Mouse (Mus musculus): ENCODE results near the gene Mien1. TPM values are rescaled to one million over a fixed set of nuclear protein-coding genes. Genes with fewer than 3 reads are reported as not detected.
A peak's percentile ranks its signal among the peaks of the same experiment; 100 is the strongest.

Gene Mien1
- total and polyA plus RNA-seq, 3 experiments, result 71.6 to 93.2 TPM; not detected in 1

DNA sequence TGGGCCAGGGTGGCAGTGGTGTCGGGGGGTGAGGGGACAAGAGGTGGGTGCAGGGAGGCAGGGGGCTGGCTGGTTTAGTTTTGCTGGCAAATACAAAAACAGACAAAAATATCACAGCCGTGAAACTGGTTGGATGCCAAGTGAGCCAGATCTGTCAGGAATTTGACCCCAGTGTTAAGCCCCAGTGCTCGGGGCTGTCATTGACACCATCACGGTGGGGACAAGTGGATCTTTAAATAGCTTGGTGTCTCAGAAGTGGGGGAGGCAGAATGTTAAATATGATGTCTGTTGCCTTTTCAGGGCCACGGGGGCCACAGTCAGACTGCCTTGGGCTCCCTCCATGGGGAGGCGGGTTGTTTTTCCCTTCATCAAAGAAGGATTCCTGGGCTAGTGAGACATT is 44.5 kb downstream of the Mien1 start:
- DNase-seq (ENCODE audit: low read depth, low spot score), result peak; percentile 44
- peaks cover 0 to 26% of the 10 kb centered on the region in 2 experiments; a peak in 2 of 4 replicates for H3K36me3 ChIP-seq (ENCODE audit: control insufficient read depth in 1 of 2, insufficient read depth in 2 of 2, low read length in 2 of 2)
- peak overlapping the region; percentile 53; the same call in 1 of the 2 replicates for H3K9ac ChIP-seq (ENCODE audit: control insufficient read depth, low read depth, low read length, poor library complexity, severe bottlenecking)
- no peaks in the 10 kb centered on the region for H3K79me2 ChIP-seq (ENCODE audit: control insufficient read depth, insufficient read depth, low read length, poor library complexity)
- peaks cover 21 to 40% of the 10 kb centered on the region in 2 experiments for H3K4me1 ChIP-seq (ENCODE audit: control insufficient read depth in 1 of 2, insufficient read depth in 2 of 2, low read length in 2 of 2)
- TF ChIP-seq SMC3 (IDR thresholded peaks at IDR 0.05; ENCODE audit: low read depth, low read length) (no peak), TBP (IDR thresholded peaks at IDR 0.05; ENCODE audit: low read depth, low read length) (no peak)
- H3K27me3 ChIP-seq (ENCODE audit: control insufficient read depth in 1 of 2, insufficient read depth in 2 of 2, low read length in 2 of 2), result no peaks in the 10 kb centered on the region
- H3K4me3 ChIP-seq (ENCODE audit: control insufficient read depth in 1 of 2, insufficient read depth in 1 of 2, low read depth in 2 of 2, low read length in 2 of 2), result no peak overlapping the region
- H3K27ac ChIP-seq (ENCODE audit: control insufficient read depth, low read depth, low read length), result peak overlapping the region; percentile 79
- no peaks in the 10 kb centered on the region for H3K9me3 ChIP-seq (replicated peaks; ENCODE audit: insufficient read depth, low read length)

- peak; percentile 16; the same call in 1 of the 2 replicates for TF ChIP-seq USF1 (IDR thresholded peaks at IDR 0.05; ENCODE audit: low read depth, low read length)
- no peak for TF ChIP-seq MAFK (IDR thresholded peaks at IDR 0.05; ENCODE audit: borderline replicate concordance, low read depth, low read length)
- TF ChIP-seq NRF1 (IDR thresholded peaks at IDR 0.05; ENCODE audit: insufficient read depth, low read depth, low read length, poor library complexity, severe bottlenecking), result peak; percentile 78
- TF ChIP-seq GATA1 (IDR thresholded peaks at IDR 0.05; ENCODE audit: low read depth, low read length), result peak; percentile 87
- peak; percentile 88 for TF ChIP-seq TCF12 (IDR thresholded peaks at IDR 0.05; ENCODE audit: low read depth, low read length)
- TF ChIP-seq GABPA (IDR thresholded peaks at IDR 0.05; ENCODE audit: low read depth, low read length), result no peak
- no peak for TF ChIP-seq USF2 (IDR thresholded peaks at IDR 0.05; ENCODE audit: borderline replicate concordance in 1 of 2, insufficient read depth in 1 of 2, low read depth in 1 of 2, low read length in 2 of 2)
- peak; percentile 31; the same call in 1 of the 2 replicates for TF ChIP-seq BHLHE40 (IDR thresholded peaks at IDR 0.05; ENCODE audit: borderline replicate concordance, low read depth, low read length)
- peak; percentile 48 for TF ChIP-seq MAX (IDR thresholded peaks at IDR 0.05; ENCODE audit: low read length)
- TF ChIP-seq ZC3H11A (IDR thresholded peaks at IDR 0.05; ENCODE audit: low read depth, low read length), result no peak
- TF ChIP-seq MAZ (IDR thresholded peaks at IDR 0.05; ENCODE audit: low read depth, low read length), result peak; percentile 87; the same call in 1 of the 2 replicates
- no peak for TF ChIP-seq CTCF (IDR thresholded peaks at IDR 0.05 in 2 of 3, conservative IDR thresholded peaks at IDR 0.05 in 1 of 3; ENCODE audit: control insufficient read depth in 1 of 3, insufficient read depth in 1 of 3, low read depth in 2 of 3, low read length in 3 of 3, poor library complexity in 1 of 3, severe bottlenecking in 1 of 3)
- no peak for TF ChIP-seq JUND (IDR thresholded peaks at IDR 0.05; ENCODE audit: low read depth, low read length)
- TF ChIP-seq NELFE (IDR thresholded peaks at IDR 0.05; ENCODE audit: low read depth, low read length), result peak; percentile 89
- peak; percentile 75 for TF ChIP-seq TBP (IDR thresholded peaks at IDR 0.05; ENCODE audit: low read depth, low read length)
- no peak for TF ChIP-seq MYC (IDR thresholded peaks at IDR 0.05; ENCODE audit: low read depth, low read length)
- peak; percentile 43; the same call in 1 of the 2 replicates for TF ChIP-seq ELF1 (IDR thresholded peaks at IDR 0.05; ENCODE audit: low read depth, low read length)
- peak; percentile 88 for TF ChIP-seq SIN3A (IDR thresholded peaks at IDR 0.05; ENCODE audit: low read length)
- peak; percentile 69 for TF ChIP-seq POLR2AphosphoS2 (IDR thresholded peaks at IDR 0.05; ENCODE audit: low read length)
- TF ChIP-seq E2F4 (IDR thresholded peaks at IDR 0.05; ENCODE audit: borderline replicate concordance, low read depth, low read length), result no peak
- TF ChIP-seq HCFC1 (IDR thresholded peaks at IDR 0.05; ENCODE audit: low read depth, low read length), result peak; percentile 68
- TF ChIP-seq ZMIZ1 (IDR thresholded peaks at IDR 0.05; ENCODE audit: low read depth, low read length), result peak; percentile 31; the same call in 1 of the 2 replicates
- peak; percentile 88 for TF ChIP-seq MYB (IDR thresholded peaks at IDR 0.05; ENCODE audit: low read depth, low read length)
- peak; percentile 77 to 90 for TF ChIP-seq EP300 (IDR thresholded peaks at IDR 0.05; ENCODE audit: low read depth in 1 of 2, low read length in 2 of 2)
- 0 out of 2 replicates have a peak, but pooled peaks have one; percentile 28 for TF ChIP-seq POLR2AphosphoS5 (IDR thresholded peaks at IDR 0.05; ENCODE audit: borderline replicate concordance, low read depth, low read length)
- TF ChIP-seq POLR2A (IDR thresholded peaks at IDR 0.05; ENCODE audit: control insufficient read depth in 1 of 2, insufficient read depth in 1 of 2, low read depth in 1 of 2, low read length in 2 of 2, poor library complexity in 1 of 2), result peak in 1 of 2 experiments; percentile 93; a peak in 2 of 4 replicates
- peak; percentile 72 for TF ChIP-seq ETS1 (IDR thresholded peaks at IDR 0.05; ENCODE audit: low read depth, low read length)
- peak; percentile 41; the same call in 1 of the 2 replicates for TF ChIP-seq RCOR1 (IDR thresholded peaks at IDR 0.05; ENCODE audit: low read depth, low read length)
- TF ChIP-seq TAL1 (IDR thresholded peaks at IDR 0.05; ENCODE audit: low read length), result peak; percentile 70
- no peak for TF ChIP-seq SMC3 (IDR thresholded peaks at IDR 0.05; ENCODE audit: low read depth, low read length)
- H3K9ac ChIP-seq (ENCODE audit: control insufficient read depth, low read depth, low read length, poor library complexity, severe bottlenecking), result peak overlapping the region; percentile 53
- no peaks in the 10 kb centered on the region for H3K27me3 ChIP-seq (ENCODE audit: control insufficient read depth in 1 of 2, insufficient read depth in 2 of 2, low read length in 2 of 2)
- H3K9me3 ChIP-seq (replicated peaks; ENCODE audit: insufficient read depth, low read length), result no peaks in the 10 kb centered on the region
- peaks cover 21 to 45% of the 10 kb centered on the region in 2 experiments for H3K4me1 ChIP-seq (ENCODE audit: control insufficient read depth in 1 of 2, insufficient read depth in 2 of 2, low read length in 2 of 2)
- H3K79me2 ChIP-seq (ENCODE audit: control insufficient read depth, insufficient read depth, low read length, poor library complexity), result no peaks in the 10 kb centered on the region
- peak overlapping the region; percentile 79 for H3K27ac ChIP-seq (ENCODE audit: control insufficient read depth, low read depth, low read length)
- H3K36me3 ChIP-seq (ENCODE audit: control insufficient read depth in 1 of 2, insufficient read depth in 2 of 2, low read length in 2 of 2), result peaks cover 0 to 26% of the 10 kb centered on the region in 2 experiments; a peak in 2 of 4 replicates
- H3K4me3 ChIP-seq (ENCODE audit: control insufficient read depth in 1 of 2, insufficient read depth in 1 of 2, low read depth in 2 of 2, low read length in 2 of 2), result peak overlapping the region; percentile 11 to 27
- DNase-seq (ENCODE audit: low read depth, low spot score), result peak; percentile 96
Observed at GRCm38 (mm10) chr11:98393317-98393716, 45.5 kb downstream of the Mien1 start.
